Mouse (Mus musculus): ENCODE data around the gene Slc9a5. TPM values are rescaled to one million over a fixed set of nuclear protein-coding genes. Genes with fewer than 3 reads are reported as not detected.

Gene Slc9a5
- 10 to 100 TPM; 39.1 to 42.6 TPM for total RNA-seq (2021)

DNA sequence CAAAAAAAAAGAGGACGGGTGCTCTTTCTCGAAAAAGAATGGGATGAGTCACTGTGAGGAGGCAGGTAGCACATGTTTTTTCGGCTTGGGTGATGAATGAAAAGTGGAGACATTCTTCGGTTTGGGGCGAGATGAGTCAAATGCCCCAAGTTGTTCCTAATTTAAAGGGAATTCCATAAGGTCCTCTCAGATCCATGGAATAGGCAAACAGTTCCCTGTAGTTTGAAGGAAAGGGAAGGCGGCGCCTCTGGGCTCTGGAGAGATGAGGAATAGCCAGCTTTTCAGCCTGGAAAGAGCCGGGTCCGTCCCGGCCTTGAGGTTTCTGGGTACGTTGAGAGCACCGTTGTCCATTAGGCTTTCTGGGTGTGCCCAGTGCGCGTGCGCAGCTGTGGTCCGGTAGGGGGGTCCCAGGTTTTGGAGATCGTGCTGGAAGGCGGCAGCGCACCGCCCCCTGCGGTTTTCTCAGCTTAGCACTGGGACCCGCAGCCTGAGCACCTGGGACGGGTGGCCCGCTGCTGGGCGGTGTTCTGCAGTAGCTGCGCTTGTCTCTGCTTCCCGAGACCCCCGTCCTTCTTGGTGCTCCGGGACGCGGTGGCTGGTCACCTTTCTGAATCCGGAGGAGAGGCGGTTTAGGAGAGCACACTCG, at the start of gene Slc9a5:
Gene Slc9a5, plus strand, starts transcription at position 394 of the 646 bp plus-strand sequence.
- DNase-seq (ENCODE audit: low spot score in 2 of 2): peak; percentile 56 to 69
- intact Hi-C loops (cut with DNase I): loop anchor here (2.0 kb wide), 1 partner anchor 22 kb away; the partner anchor contains the start of genes Lrrc29 and Tmem208

DNA sequence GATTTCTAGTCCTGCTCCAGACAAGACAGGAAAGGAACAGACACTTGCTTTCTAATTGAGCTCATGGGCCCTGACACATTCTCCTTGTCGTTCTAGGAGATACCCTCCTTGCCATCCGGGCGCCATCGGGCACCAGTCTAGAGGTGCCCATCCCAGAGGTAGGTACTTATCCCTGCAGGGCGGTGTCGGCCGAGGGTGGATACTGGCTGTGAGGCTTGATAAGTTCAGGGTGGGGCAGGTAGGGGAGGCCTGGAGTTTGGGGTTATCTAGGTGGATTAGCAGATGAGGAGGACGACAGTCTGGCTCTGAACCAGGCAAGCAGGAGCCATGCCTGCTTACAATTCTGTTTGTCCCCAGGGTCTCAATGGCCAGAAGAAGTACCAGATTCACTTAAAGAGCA, 48.7 kb upstream of the Slc9a5 start:
- intact Hi-C loops (cut with DNase I): no loop called here

DNA sequence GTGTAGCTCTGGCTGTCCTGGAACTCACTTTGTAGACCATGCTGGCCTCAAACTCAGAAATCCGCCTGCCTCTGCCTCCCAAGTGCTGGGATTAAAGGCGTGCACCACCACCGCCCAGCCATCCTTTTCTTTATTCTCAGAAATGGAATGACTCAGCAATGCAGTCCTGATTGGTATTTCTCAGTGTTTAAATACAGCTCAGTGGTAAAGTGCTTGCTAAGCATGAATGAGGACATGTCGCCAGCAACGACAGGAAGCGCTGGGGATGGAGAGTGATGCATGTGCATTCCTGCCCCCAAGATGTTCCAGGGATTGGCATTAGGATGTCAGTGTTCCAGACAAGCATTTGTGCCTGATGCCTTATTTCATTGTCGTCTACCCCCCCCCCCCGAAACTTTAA, 45.2 kb upstream of the Slc9a5 start:
- DNase-seq (ENCODE audit: low spot score in 2 of 2): peak in 1 of 2 experiments; percentile 67
- intact Hi-C loops (cut with DNase I): no loop called here

More for the DNA sequence above, 48.7 kb upstream of the Slc9a5 start:
- no peak for DNase-seq (ENCODE audit: low spot score in 2 of 2)

DNA sequence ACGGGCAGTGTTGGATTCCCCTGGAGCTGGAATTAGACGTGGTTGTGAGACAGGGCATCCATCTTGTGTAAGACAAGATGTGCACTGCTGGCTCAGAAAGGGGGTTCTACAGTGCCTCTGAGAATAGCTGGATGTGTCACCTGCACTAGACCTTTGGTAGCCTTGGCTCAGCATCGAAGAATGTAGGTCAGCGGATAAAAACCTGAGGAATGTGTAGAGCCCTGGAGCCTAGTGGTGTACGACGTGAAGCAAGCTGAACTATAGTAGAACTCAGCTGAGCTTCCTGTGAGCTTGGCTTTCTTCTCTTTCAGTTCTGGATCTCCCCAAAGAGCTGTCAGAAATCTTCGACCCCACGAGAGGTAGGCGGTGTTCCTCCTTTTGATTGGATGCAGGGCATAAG, 44.8 kb upstream of the Slc9a5 start:
- intact Hi-C loops (cut with DNase I): no loop called here
- DNase-seq (ENCODE audit: low spot score in 2 of 2): no peak

DNA sequence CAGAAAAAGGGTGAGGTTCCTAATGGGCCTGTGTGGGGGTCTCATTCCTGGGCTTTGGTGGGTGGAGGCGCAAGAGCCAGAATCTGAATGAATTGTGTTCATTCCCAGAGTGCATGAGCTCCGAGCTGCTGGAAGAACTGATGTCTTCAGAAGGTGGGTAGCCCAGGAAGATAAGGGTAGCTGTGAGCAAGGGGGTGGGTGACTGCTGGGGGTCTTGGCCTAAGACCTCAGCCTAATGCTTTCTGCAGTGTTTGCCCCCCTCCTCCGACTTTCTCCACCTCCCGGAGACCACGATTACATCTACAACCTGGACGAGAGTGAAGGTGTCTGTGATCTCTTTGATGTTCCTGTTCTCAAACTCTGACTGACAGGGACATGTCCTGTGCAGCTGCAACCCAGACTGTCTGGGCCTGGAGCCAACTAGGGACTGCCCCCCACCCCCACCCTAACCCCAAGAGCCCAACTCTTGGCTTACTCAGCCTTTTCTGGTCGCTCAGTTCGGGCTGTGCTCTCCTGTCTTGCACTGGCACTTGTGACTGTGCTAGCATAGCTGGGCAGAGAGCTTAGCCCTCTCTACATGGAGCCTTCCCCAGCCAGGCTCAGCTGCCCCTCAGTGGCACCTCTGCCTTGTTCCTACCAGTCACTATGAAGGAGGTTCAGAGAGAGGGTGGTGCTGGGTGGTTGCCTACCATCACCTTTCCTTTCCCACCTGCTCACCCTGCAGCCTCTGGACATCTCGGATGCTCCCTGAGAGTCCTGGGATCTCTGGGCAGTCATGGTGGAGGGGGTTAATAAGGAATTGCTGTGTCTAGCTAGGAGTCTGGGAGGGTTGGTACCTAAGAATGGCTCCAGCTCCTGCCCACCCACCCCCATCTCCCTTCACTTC, 44.1 kb upstream of the Slc9a5 start:
- DNase-seq (ENCODE audit: low spot score in 2 of 2): no peak
- intact Hi-C loops (cut with DNase I): no loop called here

DNA sequence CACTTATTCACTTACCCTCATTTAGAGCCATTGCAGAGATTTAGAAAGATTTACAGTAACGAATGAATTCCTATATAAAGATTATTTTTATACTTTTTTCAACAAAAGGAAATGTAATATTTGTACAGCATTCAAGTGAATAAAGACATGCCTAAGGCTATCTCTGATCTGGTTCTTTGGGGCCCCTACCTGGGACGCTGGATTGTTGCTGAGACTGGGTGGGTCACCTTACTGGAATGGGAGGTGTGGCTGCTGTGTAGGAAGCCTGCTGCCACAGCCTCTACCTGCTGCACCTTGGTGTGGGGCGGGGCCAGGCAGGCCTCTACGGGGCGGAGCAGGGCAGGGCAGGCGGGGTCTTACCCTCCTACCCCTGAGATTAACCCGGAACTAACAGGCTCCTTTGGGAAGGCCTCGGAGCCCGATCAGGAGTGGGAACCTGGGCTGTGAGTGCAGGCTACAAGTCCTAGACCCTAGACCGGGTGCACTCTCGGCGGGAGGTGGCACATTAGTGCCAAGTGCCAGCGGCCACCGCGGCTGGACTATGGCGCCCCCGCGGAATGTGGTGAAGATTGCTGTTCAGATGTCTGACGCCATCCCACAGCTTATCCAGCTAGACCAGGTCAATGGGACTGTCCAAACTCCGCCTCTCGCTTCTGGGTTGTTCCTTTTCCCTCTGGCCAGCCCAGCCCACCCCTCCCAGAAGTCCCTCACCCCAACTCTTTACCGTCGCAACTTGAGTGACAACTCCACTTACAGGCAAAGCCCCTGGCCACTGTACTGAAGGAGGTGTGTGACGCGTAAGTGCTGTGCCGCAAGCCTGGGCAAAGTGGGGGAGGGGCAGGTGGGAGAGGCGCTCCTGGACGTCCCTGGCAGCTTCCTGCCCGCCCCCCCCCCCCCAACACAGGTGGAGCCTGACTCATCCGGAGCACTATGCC, 43.2 kb upstream of the Slc9a5 start, which contains the start of gene Elmo3:
Gene Elmo3, plus strand, starts transcription at position 391 of the 935 bp plus-strand sequence.
- intact Hi-C loops (cut with DNase I): no loop called here
- peak; percentile 55 to 60 for DNase-seq (ENCODE audit: low spot score in 2 of 2)

DNA sequence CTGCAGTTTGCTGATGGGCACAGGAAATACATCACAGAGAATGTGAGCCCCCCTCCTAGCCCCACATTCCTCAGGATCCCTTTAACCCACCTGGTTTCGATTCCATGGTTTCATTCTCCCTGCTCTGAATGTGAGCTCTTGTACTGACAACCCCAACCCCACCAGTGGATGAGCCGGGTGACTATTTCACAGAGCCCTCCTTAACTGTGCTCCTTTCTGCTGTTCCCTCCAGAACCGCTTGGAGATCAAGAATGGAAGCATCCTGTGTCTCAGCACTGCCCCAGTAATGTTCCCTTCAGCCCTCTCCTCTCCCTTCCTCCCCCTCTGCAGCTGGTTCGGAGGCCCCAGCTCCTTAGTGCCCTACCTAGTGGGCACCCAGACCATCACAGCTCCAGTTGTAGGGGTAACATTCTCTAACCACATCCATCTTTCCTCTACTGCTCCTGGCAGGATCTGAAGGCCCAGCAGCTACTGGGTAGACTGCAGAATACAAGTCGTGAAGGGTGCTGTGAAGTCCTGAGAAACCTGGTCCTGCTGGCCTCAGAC, 42.4 kb upstream of the Slc9a5 start:
- intact Hi-C loops (cut with DNase I): no loop called here
- DNase-seq (ENCODE audit: low spot score in 2 of 2): peak in 1 of 2 experiments; percentile 30

DNA sequence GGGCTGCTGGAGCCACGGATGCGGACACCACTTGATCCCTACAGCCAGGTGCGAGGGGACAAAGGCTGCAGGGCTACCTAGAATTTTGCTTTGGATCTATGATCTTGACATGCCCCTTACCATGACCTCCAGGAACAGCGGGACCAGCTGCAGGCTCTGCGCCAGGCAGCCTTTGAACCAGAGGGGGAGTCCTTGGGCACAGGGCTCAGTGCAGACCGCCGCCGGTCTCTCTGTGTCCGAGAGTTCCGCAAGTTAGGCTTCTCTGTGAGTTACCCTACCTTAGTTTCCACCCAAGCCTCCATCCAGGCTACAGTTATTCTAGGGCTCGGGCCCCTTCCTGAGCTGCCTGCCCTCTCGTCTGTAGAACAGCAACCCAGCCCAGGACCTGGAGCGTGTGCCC, 41.0 kb upstream of the Slc9a5 start:
- intact Hi-C loops (cut with DNase I): no loop called here
- DNase-seq (ENCODE audit: low spot score in 2 of 2): no peak

DNA sequence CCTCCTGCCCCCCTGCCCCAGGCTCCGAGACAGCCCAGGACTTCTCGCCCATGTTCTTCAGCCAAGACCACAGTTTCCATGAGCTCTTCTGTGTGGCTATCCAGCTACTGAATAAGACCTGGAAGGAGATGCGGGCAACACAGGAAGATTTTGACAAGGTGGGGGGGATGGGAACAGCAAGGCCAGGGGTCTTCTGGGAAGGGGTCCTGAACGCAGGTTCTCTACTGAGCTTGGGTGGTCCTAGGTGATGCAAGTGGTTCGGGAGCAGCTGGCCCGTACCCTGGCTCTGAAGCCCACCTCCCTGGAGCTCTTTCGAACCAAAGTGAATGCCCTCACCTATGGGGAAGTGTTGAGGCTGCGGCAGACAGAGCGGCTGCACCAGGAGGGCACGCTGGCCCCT, 40.2 kb upstream of the Slc9a5 start:
- no peak for DNase-seq (ENCODE audit: low spot score in 2 of 2)
- intact Hi-C loops (cut with DNase I): no loop called here

DNA sequence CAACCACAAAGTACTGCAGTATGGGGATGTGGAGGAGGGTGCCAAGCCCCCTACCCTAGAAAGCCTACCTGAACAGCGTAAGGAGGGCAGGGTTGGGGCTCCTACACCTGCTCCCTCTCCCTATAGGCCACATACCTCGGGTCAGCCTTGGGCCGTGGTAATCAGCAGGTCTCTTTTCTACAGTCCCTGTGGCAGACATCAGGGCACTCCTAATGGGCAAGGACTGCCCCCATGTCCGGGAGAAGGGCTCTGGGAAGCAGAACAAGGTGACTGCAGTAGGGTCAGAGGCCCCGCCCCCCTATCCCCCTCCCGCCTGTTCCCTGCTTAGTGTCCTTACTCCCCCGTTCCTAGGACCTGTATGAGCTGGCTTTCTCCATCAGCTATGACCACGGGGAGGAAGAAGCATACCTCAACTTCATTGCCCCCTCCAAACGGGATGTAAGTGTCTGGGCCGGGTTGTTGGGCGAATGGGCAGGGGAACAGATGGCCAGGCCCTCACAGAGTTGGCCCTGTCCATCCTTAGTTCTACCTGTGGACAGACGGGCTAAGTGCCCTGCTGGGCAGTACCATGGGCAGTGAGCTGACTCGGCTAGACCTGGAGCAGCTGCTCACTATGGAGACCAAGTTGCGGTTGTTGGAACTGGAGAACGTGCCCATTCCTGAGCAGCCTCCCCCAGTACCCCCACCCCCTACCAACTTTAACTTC, 39.3 kb upstream of the Slc9a5 start:
- intact Hi-C loops (cut with DNase I): no loop called here
- DNase-seq (ENCODE audit: low spot score in 2 of 2): no peak

DNA sequence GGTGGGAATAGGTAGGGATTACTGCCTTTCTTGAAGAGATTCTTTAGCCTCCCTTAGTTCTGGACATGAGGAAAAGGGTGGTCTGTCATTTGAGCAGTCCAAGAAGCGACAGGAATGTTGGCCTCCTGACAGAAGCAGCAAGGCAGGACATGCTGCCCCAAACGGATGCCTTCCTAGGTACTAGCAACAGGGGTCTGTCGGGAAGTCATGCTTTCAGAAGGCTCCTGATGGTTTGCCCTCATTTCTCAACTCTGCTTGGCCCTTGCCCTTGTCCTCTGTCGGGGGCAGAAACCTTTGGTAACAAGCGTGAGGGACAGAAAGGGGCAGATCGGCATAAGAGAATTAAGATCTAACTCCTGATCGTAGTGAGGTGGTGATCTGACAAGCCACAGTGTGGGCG, 38.5 kb upstream of the Slc9a5 start:
- intact Hi-C loops (cut with DNase I): no loop called here

DNA sequence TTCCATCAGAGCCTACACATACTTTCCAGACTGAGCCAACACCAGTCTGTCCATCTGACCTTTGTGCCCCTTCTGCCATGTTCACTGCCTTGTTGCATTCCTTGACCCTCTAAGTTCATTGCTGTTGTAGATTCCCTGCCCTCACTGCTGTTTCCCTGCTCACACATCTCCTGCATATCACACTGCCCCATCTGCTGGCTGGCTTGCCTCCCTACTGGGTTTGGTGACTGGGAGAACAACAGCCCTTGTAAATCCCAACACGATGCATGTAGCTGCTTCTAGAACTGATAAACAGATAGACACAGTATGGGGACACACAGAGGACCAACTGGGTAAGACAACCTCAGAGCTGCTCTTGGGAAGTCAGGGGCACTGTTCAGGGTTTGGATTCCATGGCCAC, 36.9 kb upstream of the Slc9a5 start:
- intact Hi-C loops (cut with DNase I): no loop called here
- no peak for DNase-seq (ENCODE audit: low spot score in 2 of 2)

More for the DNA sequence above, 38.5 kb upstream of the Slc9a5 start:
- no peak for DNase-seq (ENCODE audit: low spot score in 2 of 2)

DNA sequence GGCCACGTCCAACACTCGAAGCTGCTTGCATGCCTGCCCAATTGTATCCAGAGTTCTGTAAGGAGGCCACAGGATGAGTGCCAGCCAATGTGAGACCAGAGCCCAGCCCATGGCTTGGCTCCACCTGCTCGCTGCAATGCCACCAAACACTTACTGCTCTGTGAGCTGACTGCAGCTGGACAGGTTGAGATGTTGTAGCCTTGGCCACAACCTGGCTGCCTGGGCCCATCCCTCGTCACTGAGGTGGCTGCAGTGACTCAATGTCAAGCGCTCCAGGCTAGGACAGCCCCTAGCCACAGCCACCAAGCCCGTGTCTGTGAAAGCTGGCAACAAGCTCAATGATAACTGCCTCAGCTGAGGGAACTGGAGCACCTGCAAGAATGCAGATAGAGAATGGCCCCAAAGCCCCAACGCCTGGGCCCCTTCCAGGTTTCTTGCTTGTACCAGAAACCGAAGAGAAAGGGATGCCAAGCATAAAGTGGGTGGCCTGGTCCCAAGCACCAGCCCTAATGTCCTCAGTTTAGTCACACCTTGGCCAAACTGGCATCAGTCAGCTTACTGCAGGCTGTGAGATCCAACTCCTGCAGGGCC, 35.7 kb upstream of the Slc9a5 start:
- no peak for DNase-seq (ENCODE audit: low spot score in 2 of 2)
- intact Hi-C loops (cut with DNase I): no loop called here

DNA sequence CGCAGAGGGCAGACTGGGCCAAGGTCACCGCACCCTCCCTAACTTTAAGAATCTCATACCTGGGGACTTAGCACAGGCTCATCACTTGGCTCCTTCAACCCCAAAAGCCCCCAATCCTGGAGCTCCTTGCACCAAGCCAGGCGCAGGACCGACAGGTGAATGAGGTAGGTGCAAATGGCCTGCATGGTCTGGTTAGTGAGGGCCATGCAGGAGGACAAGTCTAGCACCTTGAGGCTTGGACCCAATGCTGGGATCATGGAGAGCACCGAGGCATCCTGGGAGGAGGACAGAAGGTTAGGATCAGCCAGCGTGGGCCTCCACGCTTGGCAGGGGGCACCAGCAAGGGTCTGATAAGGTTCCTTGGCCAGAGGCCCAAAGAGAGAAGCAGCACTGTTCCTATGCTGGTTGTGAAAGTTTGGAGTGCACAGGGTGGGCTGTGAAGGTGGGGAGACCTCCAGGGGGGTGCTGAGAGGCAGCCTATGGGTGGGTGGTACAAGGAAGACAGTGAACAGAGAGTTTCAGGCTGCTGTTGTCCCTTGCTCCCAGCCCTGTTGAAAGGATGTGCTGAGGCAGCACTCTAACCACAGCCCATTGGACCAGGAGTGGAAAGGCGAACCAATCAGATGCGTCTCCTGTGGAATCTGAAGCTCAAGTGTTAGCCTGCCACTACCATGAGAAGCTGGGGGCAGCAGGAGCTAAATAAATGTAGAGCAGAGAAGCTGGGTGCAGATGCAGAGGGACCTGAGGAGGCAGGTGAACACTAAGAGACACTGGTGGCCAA, 34.8 kb upstream of the Slc9a5 start:
- DNase-seq (ENCODE audit: low spot score in 2 of 2): no peak
- intact Hi-C loops (cut with DNase I): no loop called here

DNA sequence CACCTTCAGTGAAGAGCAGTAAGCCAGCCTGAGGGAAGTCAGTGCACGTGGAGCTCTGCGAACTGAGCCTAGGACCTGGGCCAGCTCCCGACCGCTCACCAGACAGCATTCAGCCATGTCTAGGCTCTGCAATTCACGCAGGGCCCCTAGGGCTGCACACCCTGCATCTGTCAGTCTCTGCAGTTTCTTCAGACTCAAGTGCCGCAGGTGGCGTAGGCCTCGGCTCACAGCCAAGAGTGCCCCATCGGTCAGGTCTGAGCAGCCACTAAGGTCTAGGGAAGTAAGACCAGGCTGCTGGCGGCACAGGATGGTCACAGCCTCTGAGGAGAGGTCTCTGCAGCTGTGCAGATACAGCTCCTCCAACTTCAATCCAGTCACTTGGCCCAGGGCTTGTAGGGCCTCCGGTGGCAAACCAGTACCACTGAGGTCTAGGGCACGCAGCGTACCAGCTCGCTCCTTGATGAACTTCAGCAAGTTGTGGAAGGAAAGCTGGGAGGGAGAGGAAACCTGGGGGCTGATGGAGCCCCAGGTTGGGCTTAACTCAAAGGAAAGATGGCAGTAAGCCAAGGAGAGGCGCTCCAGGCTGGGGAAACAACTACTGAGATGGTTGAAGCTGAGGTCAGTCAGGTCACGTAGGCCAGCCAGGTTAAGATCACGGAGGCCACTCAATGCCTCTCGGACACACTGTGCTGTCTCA, 33.4 kb upstream of the Slc9a5 start:
- intact Hi-C loops (cut with DNase I): no loop called here
- no peak for DNase-seq (ENCODE audit: low spot score in 2 of 2)

DNA sequence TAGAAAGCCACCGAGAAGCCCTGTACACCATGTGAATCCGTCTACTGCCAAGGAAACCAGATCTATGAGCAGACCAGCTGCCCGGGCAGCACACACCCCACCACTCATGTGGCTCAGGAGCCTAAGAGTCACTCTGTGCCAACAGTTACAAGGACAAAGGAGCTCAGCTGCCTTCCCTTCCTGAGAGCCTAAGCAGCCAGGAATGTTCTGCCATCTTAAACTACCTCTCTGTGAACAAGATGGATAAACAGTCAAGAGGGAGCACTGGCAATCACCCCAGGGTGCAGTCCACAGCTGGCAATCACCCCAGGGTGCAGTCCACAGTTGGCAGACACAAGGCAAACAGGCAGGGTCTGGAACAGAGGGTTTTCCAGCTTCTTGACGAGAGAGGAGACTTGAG, 30.7 kb upstream of the Slc9a5 start:
- intact Hi-C loops (cut with DNase I): no loop called here
- no peak for DNase-seq (ENCODE audit: low spot score in 2 of 2)

DNA sequence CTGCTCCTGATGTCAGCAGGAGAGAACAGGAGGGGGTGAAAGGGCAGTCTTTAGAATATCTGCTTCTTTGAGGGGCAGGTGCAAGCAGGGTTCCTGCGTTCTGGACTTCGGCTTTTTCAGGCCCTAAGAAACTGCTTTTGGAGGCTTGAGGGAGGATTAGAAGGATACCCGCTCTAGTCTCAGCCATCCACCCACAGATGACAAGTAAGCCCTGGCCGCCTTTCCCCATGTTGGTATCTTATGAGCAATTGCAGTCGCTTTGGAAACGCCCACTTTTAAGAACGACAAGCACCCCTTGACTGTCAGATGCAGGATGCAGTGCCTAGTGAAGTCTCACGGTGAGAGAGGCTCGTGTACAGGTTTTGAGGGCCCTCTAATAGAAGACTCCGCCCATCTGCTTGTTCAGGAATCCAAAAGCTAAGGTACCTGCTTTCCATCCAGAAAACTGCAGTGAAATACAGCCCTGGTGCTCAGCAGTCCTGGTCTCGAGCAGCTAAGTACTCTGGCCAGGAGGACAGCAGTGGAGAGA, 29.9 kb upstream of the Slc9a5 start:
- intact Hi-C loops (cut with DNase I): no loop called here

More for the DNA sequence above, 29.9 kb upstream of the Slc9a5 start:
- peak in 1 of 2 experiments; percentile 43 for DNase-seq (ENCODE audit: low spot score in 2 of 2)
